Comparison of ENCODE assay signal across 8 mouse cellular contexts in genomic region chr14:31829761-31830562, GRCm38 (mm10). TPM values are rescaled to one million over a fixed set of nuclear protein-coding genes. Genes with fewer than 3 reads are reported as not detected.
DNase-seq lines count a peak whose midpoint lies in the region; ATAC-seq and TF ChIP-seq lines count a peak whose summit lies in the region.

No protein-coding gene starts in this region.

- under 1% methylated on average over 55 of the region's 97 CpGs for WGBS in forebrain, embryonic 13.5 days
- WGBS in lung, embryonic 15.5 days, result under 1% methylated on average over 79 of the region's 97 CpGs
- WGBS in olfactory bulb, adult 2 months, result under 1% methylated on average over 97 of the region's 97 CpGs
- 1% methylated on average over 96 of the region's 97 CpGs for WGBS in thymus, adult 2 months

- peak overlapping the region; percentile 87 for H3K4me2 ChIP-seq in CH12.LX (ENCODE audit: insufficient read depth, low read depth, poor library complexity, severe bottlenecking)
- H3K4me2 ChIP-seq in forebrain, embryonic 13.5 days, result peak overlapping the region; percentile 87
- H3K4me2 ChIP-seq in lung, embryonic 15.5 days, result peak overlapping the region; percentile 74

- TF ChIP-seq CTCF in CH12.LX (conservative IDR thresholded peaks at IDR 0.05 in 1 of 2, IDR thresholded peaks at IDR 0.05 in 1 of 2; ENCODE audit: low read depth in 2 of 2, low read length in 2 of 2), result no peak
- TF ChIP-seq CTCF in olfactory bulb, adult 2 months (IDR thresholded peaks at IDR 0.05; ENCODE audit: insufficient read depth, low read depth, low read length), result no peak
- TF ChIP-seq CTCF in thymus, adult 2 months (IDR thresholded peaks at IDR 0.05; ENCODE audit: borderline replicate concordance, control insufficient read depth, extremely low read depth, insufficient read depth, low read length, poor library complexity), result 0 out of 2 replicates have a peak, but pooled peaks have one; percentile 32

- peak overlapping the region; percentile 33; the same call in 1 of the 2 replicates for H3K27ac ChIP-seq in CH12.LX (ENCODE audit: insufficient read depth, low read depth)
- peak overlapping the region; percentile 94 for H3K27ac ChIP-seq in forebrain, embryonic 13.5 days
- peak overlapping the region; percentile 97 for H3K27ac ChIP-seq in lung, embryonic 15.5 days
- H3K27ac ChIP-seq in olfactory bulb, adult 2 months (ENCODE audit: insufficient read depth, low read depth, low read length), result no peak overlapping the region
- H3K27ac ChIP-seq in thymus, adult 2 months (ENCODE audit: control insufficient read depth, insufficient read depth, low read length), result no peak overlapping the region

- peaks cover 0 to 20% of the 10 kb centered on the region in 2 experiments; a peak in 2 of 4 replicates for H3K4me1 ChIP-seq in CH12.LX (ENCODE audit: control insufficient read depth in 1 of 2, insufficient read depth in 2 of 2)
- H3K4me1 ChIP-seq in forebrain, embryonic 13.5 days, result peaks cover 21% of the 10 kb centered on the region
- peaks cover 6% of the 10 kb centered on the region; the same call in 1 of the 2 replicates for H3K4me1 ChIP-seq in lung, embryonic 15.5 days
- no peaks in the 10 kb centered on the region for H3K4me1 ChIP-seq in olfactory bulb, adult 2 months (ENCODE audit: control insufficient read depth, insufficient read depth, low read length)
- peaks cover 5% of the 10 kb centered on the region; the same call in 1 of the 2 replicates for H3K4me1 ChIP-seq in thymus, adult 2 months (replicated peaks; ENCODE audit: control insufficient read depth, insufficient read depth, low read length)

- intact Hi-C loops in heart, postnatal 36 days (cut with DNase I), result loop anchor here (5.0 to 10.0 kb wide), 2 partner anchors 72 to 575 kb away; partner anchors contain the start of genes Bap1 and Phf7

- TF ChIP-seq POLR2A in CH12.LX (IDR thresholded peaks at IDR 0.05; ENCODE audit: low read depth, low read length), result no peak
- TF ChIP-seq POLR2A in olfactory bulb, adult 2 months (IDR thresholded peaks at IDR 0.05; ENCODE audit: insufficient read depth, low read depth, low read length), result no peak
- no peak for TF ChIP-seq POLR2A in thymus, adult 2 months (IDR thresholded peaks at IDR 0.05; ENCODE audit: control insufficient read depth, extremely low read depth, insufficient read depth, low read length, poor library complexity)

- no peaks in the 10 kb centered on the region for H3K27me3 ChIP-seq in CH12.LX (replicated peaks)
- H3K27me3 ChIP-seq in forebrain, embryonic 13.5 days, result no peaks in the 10 kb centered on the region
- no peaks in the 10 kb centered on the region for H3K27me3 ChIP-seq in lung, embryonic 15.5 days
- no peaks in the 10 kb centered on the region for H3K27me3 ChIP-seq in thymus, adult 2 months (ENCODE audit: control insufficient read depth, insufficient read depth, low read length)

- H3K4me3 ChIP-seq in CH12.LX (replicated peaks in 1 of 3; ENCODE audit: low read depth in 2 of 3, low read length in 2 of 3, poor library complexity in 1 of 3), result peak overlapping the region; percentile 55 to 95 (median 94)
- H3K4me3 ChIP-seq in forebrain, embryonic 13.5 days, result peak overlapping the region; percentile 98
- peak overlapping the region; percentile 91 for H3K4me3 ChIP-seq in lung, embryonic 15.5 days
- peak overlapping the region; percentile 69 for H3K4me3 ChIP-seq in olfactory bulb, adult 2 months (ENCODE audit: insufficient read depth, low read depth, low read length)
- peak overlapping the region; percentile 78 for H3K4me3 ChIP-seq in thymus, adult 2 months (ENCODE audit: control insufficient read depth, insufficient read depth, low read length)

- peak; percentile 21; the same call in 1 of the 2 replicates for ATAC-seq in cerebellum, adult (ENCODE audit: insufficient number of reproducible peaks, low FRiP score, low TSS enrichment)
- ATAC-seq in forebrain, embryonic 13.5 days, result no peak; the same call in none of the 2 replicates
- ATAC-seq in lung, embryonic 15.5 days (ENCODE audit: borderline replicate concordance, extremely low read depth, low FRiP score, low TSS enrichment), result peak; percentile 83; the same call in 1 of the 2 replicates

- dilution Hi-C loops in CH12.LX (cut with MboI; ENCODE audit: extremely low pct_ligation_motif_present, extremely low pct_unique_long_range_greater_than_20kb, low sequenced_read_pairs), result no loop called here

- TF ChIP-seq RAD21 in CH12.LX (IDR thresholded peaks at IDR 0.05; ENCODE audit: low read depth, low read length), result no peak

- H3K9me3 ChIP-seq in CH12.LX (replicated peaks; ENCODE audit: low read length), result no peaks in the 10 kb centered on the region
- no peaks in the 10 kb centered on the region for H3K9me3 ChIP-seq in forebrain, embryonic 13.5 days (replicated peaks)
- no peaks in the 10 kb centered on the region for H3K9me3 ChIP-seq in lung, embryonic 15.5 days

- peak overlapping the region; percentile 65 for H3K9ac ChIP-seq in CH12.LX (ENCODE audit: insufficient read depth, low read depth)
- H3K9ac ChIP-seq in forebrain, embryonic 13.5 days, result peak overlapping the region; percentile 89
- peak overlapping the region; percentile 78 for H3K9ac ChIP-seq in lung, embryonic 15.5 days

- in situ Hi-C loops in CH12.LX (cut with MboI; ENCODE audit: low pct_ligation_motif_present, low pct_unique_long_range_greater_than_20kb, low sequenced_read_pairs), result no loop called here

- H3K79me2 ChIP-seq in CH12.LX (replicated peaks; ENCODE audit: control insufficient read depth, extremely low read depth, insufficient read depth, poor library complexity, severe bottlenecking), result peaks cover 3% of the 10 kb centered on the region; the same call in 1 of the 2 replicates

- DNase-seq in CH12.LX (ENCODE audit: extremely low read depth), result peak; percentile 33
- peak; percentile 43 to 71 for DNase-seq in heart, postnatal 36 days
- peak; percentile 15 to 48 for DNase-seq in layer of hippocampus, adult 8-10 months (ENCODE audit: low spot score in 2 of 2)
- peak; percentile 74 for DNase-seq in thymus, adult 2 months

- no peak for TF ChIP-seq EP300 in CH12.LX (IDR thresholded peaks at IDR 0.05; ENCODE audit: low read length)

- H3K36me3 ChIP-seq in CH12.LX (replicated peaks in 1 of 2; ENCODE audit: control insufficient read depth in 1 of 2, insufficient read depth in 1 of 2, low read length in 1 of 2), result no peaks in the 10 kb centered on the region
- no peaks in the 10 kb centered on the region for H3K36me3 ChIP-seq in forebrain, embryonic 13.5 days (ENCODE audit: poor library complexity, severe bottlenecking)
- H3K36me3 ChIP-seq in lung, embryonic 15.5 days, result no peaks in the 10 kb centered on the region
- H3K36me3 ChIP-seq in thymus, adult 2 months (ENCODE audit: control insufficient read depth, insufficient read depth, low read length), result no peaks in the 10 kb centered on the region

TF ChIP-seq in CH12.LX, 34 proteins besides CTCF, POLR2A, EP300 and RAD21:
- no peak for TF ChIP-seq MAFK (IDR thresholded peaks at IDR 0.05; ENCODE audit: insufficient replicate concordance, low read length)
- TF ChIP-seq SIN3A (IDR thresholded peaks at IDR 0.05; ENCODE audit: low read length), result peak; percentile 6
- TF ChIP-seq JUN (IDR thresholded peaks at IDR 0.05; ENCODE audit: insufficient read depth, low read depth, low read length), result no peak
- TF ChIP-seq IRF4 (IDR thresholded peaks at IDR 0.05; ENCODE audit: low read depth, low read length), result 0 out of 2 replicates have a peak, but pooled peaks have one; percentile 30
- TF ChIP-seq UBTF (IDR thresholded peaks at IDR 0.05; ENCODE audit: low read depth, low read length), result peak; percentile 30; the same call in 1 of the 2 replicates
- TF ChIP-seq MAX (IDR thresholded peaks at IDR 0.05; ENCODE audit: low read length), result peak; percentile 65
- no peak for TF ChIP-seq GABPA (IDR thresholded peaks at IDR 0.05; ENCODE audit: insufficient replicate concordance, low read depth, low read length)
- TF ChIP-seq HCFC1 (IDR thresholded peaks at IDR 0.05; ENCODE audit: low read depth, low read length), result no peak
- peak; percentile 96 for TF ChIP-seq MXI1 (IDR thresholded peaks at IDR 0.05; ENCODE audit: low read depth, low read length)
- 0 out of 2 replicates have a peak, but pooled peaks have one; percentile 13 for TF ChIP-seq USF1 (IDR thresholded peaks at IDR 0.05; ENCODE audit: low read depth, low read length)
- TF ChIP-seq TCF12 (IDR thresholded peaks at IDR 0.05; ENCODE audit: low read depth, low read length), result peak; percentile 47
- no peak for TF ChIP-seq MAZ (IDR thresholded peaks at IDR 0.05; ENCODE audit: low read depth, low read length)
- TF ChIP-seq BHLHE40 (IDR thresholded peaks at IDR 0.05; ENCODE audit: low read depth, low read length), result peak; percentile 65
- no peak for TF ChIP-seq E2F4 (IDR thresholded peaks at IDR 0.05; ENCODE audit: insufficient replicate concordance, low read depth, low read length)
TF ChIP-seq in CH12.LX: peak in this region for 8.

RNA-seq across cellular contexts. Expression of gene Ankrd28, which starts 0.5 kb away (rescaled TPM):
- 7.3 and 8.6 TPM in 2 replicates for total RNA-seq in CH12.LX (2012; rRNA removed)
- 14.3 and 14.9 TPM in 2 replicates for total RNA-seq in CH12.LX (2014; rRNA removed)
- 15.0 and 16.0 TPM in 2 replicates for polyA plus RNA-seq in CH12.LX (2012; ENCODE audit: insufficient read length, low read depth)
- polyA plus RNA-seq in forebrain, embryonic 13.5 days (2015; fragmentation: Nextera tagmentation; extraction: Ambion mirVana), result 10.0 and 11.3 TPM in 2 replicates
- 10 to 100 TPM; 23.3 to 28.3 TPM for total RNA-seq in heart, postnatal 36 days (2021)
- total RNA-seq in layer of hippocampus, adult 8-10 months (2022), result 10 to 100 TPM; 54.0 to 65.1 (median 59.0) TPM
- polyA plus RNA-seq in lung, embryonic 15.5 days (2015; fragmentation: Nextera tagmentation; extraction: Ambion mirVana), result 7.6 and 7.9 TPM in 2 replicates
- polyA plus RNA-seq in olfactory bulb, adult 2 months (2012; ENCODE audit: insufficient read depth, insufficient read length, low replicate concordance, missing spikeins), result not detected in 2 replicates
- polyA plus RNA-seq in thymus, adult 2 months (2012; rRNA removed), result 18.2 and 20.0 TPM in 2 replicates

Comparison
In these comparisons a context has a peak if more than half of its experiments do, and no peak if none do; other contexts are left out.
1. H3K27ac ChIP-seq: peak in CH12.LX (single experiment), forebrain, embryonic 13.5 days (single experiment) and lung, embryonic 15.5 days (single experiment); none in olfactory bulb, adult 2 months (single experiment) and thymus, adult 2 months (single experiment).
2. Peak in every context shown above with its lines, with median percentiles within 50 percentile points of each other: DNase-seq, H3K4me2 ChIP-seq, H3K4me3 ChIP-seq and H3K9ac ChIP-seq.